Mouse (Mus musculus) heart, adult 18-20 months (tissue): ENCODE measurements around the gene Ppp1r1c. TPM values are rescaled to one million over a fixed set of nuclear protein-coding genes. Genes with fewer than 3 reads are reported as not detected.
A peak's percentile ranks its signal among the peaks of the same experiment; 100 is the strongest.

Experiments
- DNase-seq, 2 experiments: peaks; one replicate each; pipeline ENCODE4 v3.0.0; 2021 to 2022; ENCODE audit warnings: mixed read lengths in 1 of 2
- total RNA-seq, 2 experiments: library from RNA; stranded (reverse); gene quantifications; 2 replicates each; pipeline ENCODE4 v1.2.3; 2021

Ppp1r1c gene
- total RNA-seq, 2 experiments from 2014 or later = 0.51 to 1.1 TPM

GRCm38 (mm10) chr2:79865275-79865999 lies 157.9 kb downstream of the Ppp1r1c start:
- DNase-seq = peak; percentile 18 to 70

Other genes starting within 250 kb of the Ppp1r1c start
- gene Itprid2, start 72.4 kb upstream of the Ppp1r1c start, total RNA-seq = 10 to 100 TPM; 20.0 to 21.0 TPM